Mouse (Mus musculus): ENCODE data around the gene Phf21a.
A peak's percentile ranks its signal among the peaks of the same experiment; 100 is the strongest.

Gene Phf21a

GRCm38 (mm10) chr2:92312542-92312941 lies 219.6 kb downstream of the Phf21a start:
- DNase-seq = no peak

- no peak for DNase-seq
Observed at GRCm38 (mm10) chr2:92314031-92314430, 221.1 kb downstream of the Phf21a start.

- no peak for DNase-seq
Observed at GRCm38 (mm10) chr2:92316652-92317051, 223.7 kb downstream of the Phf21a start.

- no peak for DNase-seq
Observed at GRCm38 (mm10) chr2:92317228-92317627, 224.3 kb downstream of the Phf21a start.

GRCm38 (mm10) chr2:92322669-92323068 lies 229.8 kb downstream of the Phf21a start:
- DNase-seq = peak; percentile 54

- DNase-seq = no peak
Observed at GRCm38 (mm10) chr2:92325676-92326075, 232.8 kb downstream of the Phf21a start.

GRCm38 (mm10) chr2:92326221-92326620 lies 233.3 kb downstream of the Phf21a start:
- DNase-seq = no peak

GRCm38 (mm10) chr2:92327601-92328000 lies 234.7 kb downstream of the Phf21a start:
- DNase-seq = no peak

- DNase-seq = no peak
Observed at GRCm38 (mm10) chr2:92328206-92328605, 235.3 kb downstream of the Phf21a start.

- peak; percentile 32 for DNase-seq
Observed at GRCm38 (mm10) chr2:92330840-92331239, 237.9 kb downstream of the Phf21a start.

GRCm38 (mm10) chr2:92331410-92331809 lies 238.5 kb downstream of the Phf21a start:
- DNase-seq = peak; percentile 48

- DNase-seq = no peak
Observed at GRCm38 (mm10) chr2:92331871-92332270, 239.0 kb downstream of the Phf21a start.

GRCm38 (mm10) chr2:92342418-92342817 lies 249.5 kb downstream of the Phf21a start:
- DNase-seq = no peak

- no peak for DNase-seq
Observed at GRCm38 (mm10) chr2:92347191-92347590, 254.3 kb downstream of the Phf21a start.

GRCm38 (mm10) chr2:92349589-92350425 lies 256.9 kb downstream of the Phf21a start:
- DNase-seq = no peak

GRCm38 (mm10) chr2:92350686-92351085 lies 257.8 kb downstream of the Phf21a start:
- DNase-seq = no peak

- DNase-seq = no peak
Observed at GRCm38 (mm10) chr2:92353402-92353801, 260.5 kb downstream of the Phf21a start.

- DNase-seq = no peak
Observed at GRCm38 (mm10) chr2:92354224-92354623, 261.3 kb downstream of the Phf21a start.

- no peak for DNase-seq
Observed at GRCm38 (mm10) chr2:92359301-92359700, 266.4 kb downstream of the Phf21a start.

- DNase-seq = no peak
Observed at GRCm38 (mm10) chr2:92360186-92360823, 267.4 kb downstream of the Phf21a start.

- DNase-seq = peak; percentile 66
Observed at GRCm38 (mm10) chr2:92360893-92361292, 268.0 kb downstream of the Phf21a start.

- DNase-seq = no peak
Observed at GRCm38 (mm10) chr2:92361795-92362194, 268.9 kb downstream of the Phf21a start.

GRCm38 (mm10) chr2:92362571-92363228 lies 269.8 kb downstream of the Phf21a start:
- DNase-seq = no peak

- no peak for DNase-seq
Observed at GRCm38 (mm10) chr2:92364086-92364485, 271.2 kb downstream of the Phf21a start.

Measured in kidney, postnatal 10 days (tissue).